Mouse (Mus musculus): ENCODE data around the gene Wdr75.

Gene Wdr75

GRCm38 (mm10) chr1:45838271-45838670 lies 43.3 kb downstream of the Wdr75 start:
- peak; percentile 7 to 37 for DNase-seq

GRCm38 (mm10) chr1:45845466-45845865 lies 50.5 kb downstream of the Wdr75 start:
- no peak for DNase-seq

- no peak for DNase-seq
These were observed 63.1 kb downstream of the Wdr75 start for GRCm38 (mm10) chr1:45858038-45858437.

GRCm38 (mm10) chr1:45860349-45860748 lies 65.4 kb downstream of the Wdr75 start:
- no peak for DNase-seq

- no peak for DNase-seq
These were observed 66.2 kb downstream of the Wdr75 start for GRCm38 (mm10) chr1:45861162-45861561.

- no peak for DNase-seq
These were observed 68.7 kb downstream of the Wdr75 start for GRCm38 (mm10) chr1:45863641-45864040.

GRCm38 (mm10) chr1:45864564-45865014 lies 69.6 kb downstream of the Wdr75 start:
- DNase-seq, result no peak

GRCm38 (mm10) chr1:45865316-45865715 lies 70.3 kb downstream of the Wdr75 start:
- no peak for DNase-seq

GRCm38 (mm10) chr1:45865727-45866126 lies 70.8 kb downstream of the Wdr75 start:
- DNase-seq, result no peak

- DNase-seq, result no peak
These were observed 71.5 kb downstream of the Wdr75 start for GRCm38 (mm10) chr1:45866288-45867018.

- DNase-seq, result no peak
These were observed 73.1 kb downstream of the Wdr75 start for GRCm38 (mm10) chr1:45868050-45868449.

- DNase-seq, result no peak
These were observed 73.6 kb downstream of the Wdr75 start for GRCm38 (mm10) chr1:45868479-45869137.
